Mouse (Mus musculus) urinary bladder, adult 2 months (tissue): ENCODE data around the gene Trim15. TPM values are rescaled to one million over a fixed set of nuclear protein-coding genes. Genes with fewer than 3 reads are reported as not detected.

Source experiments
- DNase-seq: peaks from one replicate; pipeline ENCODE4 v3.0.0; 2022; ENCODE audit warnings: low spot score
- polyA plus RNA-seq: library from polyadenylated mRNA; depleted of rRNA; stranded (reverse); fragments of >200 nt; gene quantifications from 2 replicates; pipeline ENCODE4 v1.2.3, GENCODE M21; 2012; rRNA removed

Trim15 gene
- polyA plus RNA-seq, 1 experiment: not detected

GRCm38 (mm10) chr17:36830470-36830869, 36.5 kb downstream of the Trim15 start:
- no peak for DNase-seq

- DNase-seq: no peak
These were observed 38.5 kb downstream of the Trim15 start for GRCm38 (mm10) chr17:36828488-36828887.

GRCm38 (mm10) chr17:36826002-36826401, 41.0 kb downstream of the Trim15 start:
- DNase-seq: peak; percentile 31

GRCm38 (mm10) chr17:36825525-36825924, 41.5 kb downstream of the Trim15 start:
- DNase-seq: no peak

GRCm38 (mm10) chr17:36824005-36824404, 43.0 kb downstream of the Trim15 start:
- DNase-seq: no peak

- DNase-seq: no peak
These were observed 55.1 kb downstream of the Trim15 start, which contains the start of gene H2-M10.6 for GRCm38 (mm10) chr17:36811871-36812270. TSS of gene H2-M10.6 (plus strand) at chr17:36812171.

Other genes with a start within 250 kb of the Trim15 start
- 0.12 TPM in 1 of 2 replicates, not detected in the other for gene H2-M9, start 224.5 kb downstream of the Trim15 start, polyA plus RNA-seq
- not detected in 2 replicates for gene H2-M1, start 195.0 kb downstream of the Trim15 start, polyA plus RNA-seq
- gene H2-M10.5, start 94.3 kb downstream of the Trim15 start, polyA plus RNA-seq: not detected in 2 replicates
- gene H2-M10.6, start 55.0 kb downstream of the Trim15 start, polyA plus RNA-seq: not detected in 2 replicates
- gene Trim26, start 30.1 kb downstream of the Trim15 start, polyA plus RNA-seq: 39.4 and 47.1 TPM in 2 replicates
- gene Trim10, start 2.4 kb upstream of the Trim15 start, polyA plus RNA-seq: 0.07 TPM in 2 replicates
- 0.15 and 0.41 TPM in 2 replicates for gene Trim40, start 22.9 kb upstream of the Trim15 start, polyA plus RNA-seq
- gene Trim31, start 30.9 kb upstream of the Trim15 start, polyA plus RNA-seq: not detected in 2 replicates
- gene Rnf39, start 75.7 kb upstream of the Trim15 start, polyA plus RNA-seq: 8.9 and 11.0 TPM in 2 replicates
- gene Ppp1r11, start 84.5 kb upstream of the Trim15 start, polyA plus RNA-seq: 114 and 122 TPM in 2 replicates
- gene Znrd1, start 91.3 kb upstream of the Trim15 start, polyA plus RNA-seq: 38.3 and 39.6 TPM in 2 replicates
- 15.9 and 17.0 TPM in 2 replicates for gene Znrd1as, start 91.4 kb upstream of the Trim15 start, polyA plus RNA-seq
- gene 2410137M14Rik, start 114.0 kb upstream of the Trim15 start, polyA plus RNA-seq: 0.30 and 0.56 TPM in 2 replicates
- gene H2-M5, start 122.3 kb upstream of the Trim15 start, polyA plus RNA-seq: 3.0 and 3.8 TPM in 2 replicates
- gene Zfp57, start 134.0 kb upstream of the Trim15 start, polyA plus RNA-seq: 22.6 and 32.3 TPM in 2 replicates
- 0.11 and 0.18 TPM in 2 replicates for gene Mog, start 156.2 kb upstream of the Trim15 start, polyA plus RNA-seq
- 72.1 and 81.4 TPM in 2 replicates for gene Gabbr1, start 178.8 kb upstream of the Trim15 start, polyA plus RNA-seq
- gene Olfr90, start 221.3 kb upstream of the Trim15 start, polyA plus RNA-seq: not detected in 2 replicates
- gene Olfr91, start 231.1 kb upstream of the Trim15 start, polyA plus RNA-seq: not detected in 2 replicates